Mouse (Mus musculus): Measurements from ENCODE around the gene Kras. TPM values are rescaled to one million over a fixed set of nuclear protein-coding genes. Genes with fewer than 3 reads are reported as not detected.

Kras gene
- polyA plus RNA-seq, 1 experiment from 2014 or later = 97.9 TPM

- Histone ChIP-seq H3K4me3 (ENCODE audit: low read length) (no peak overlapping the region), H3K27ac (ENCODE audit: low read depth, low read length) (no peak overlapping the region), H3K4me2 (replicated peaks; ENCODE audit: low read depth, low read length) (no peak overlapping the region), H3K36me3 (ENCODE audit: control insufficient read depth, insufficient read depth, low read length) (no peaks in the 10 kb centered on the region), H3K4me1 (ENCODE audit: control insufficient read depth, insufficient read depth, low read length) (no peaks in the 10 kb centered on the region), H3K9ac (ENCODE audit: low read depth, low read length) (no peak overlapping the region), H3K27me3 (ENCODE audit: control insufficient read depth, insufficient read depth, low read length) (no peaks in the 10 kb centered on the region), H3K9me3 (ENCODE audit: control insufficient read depth, low read length) (no peaks in the 10 kb centered on the region)
- 21% methylated on average over 2 of the region's 2 CpGs for WGBS
- ATAC-seq (ENCODE audit: low FRiP score, low TSS enrichment) = no peak
These were observed 6.6 kb upstream of the Kras start for GRCm38 (mm10) chr6:145256701-145257073.

- peak; percentile 49; the same call in 1 of the 2 replicates for ATAC-seq (ENCODE audit: low FRiP score, low TSS enrichment)
These were observed 6.1 kb upstream of the Kras start for GRCm38 (mm10) chr6:145255952-145256700.

GRCm38 (mm10) chr6:145250820-145251219 is 781 bp upstream of the Kras start:
- peak overlapping the region; percentile 95 for H3K4me3 ChIP-seq (ENCODE audit: low read length)
- H3K4me1 ChIP-seq (ENCODE audit: control insufficient read depth, insufficient read depth, low read length) = peaks cover 9% of the 10 kb centered on the region; the same call in 1 of the 2 replicates
- WGBS = 9% methylated on average over 16 of the region's 16 CpGs
- H3K27ac ChIP-seq (ENCODE audit: low read depth, low read length) = peak overlapping the region; percentile 69; the same call in 1 of the 2 replicates
- H3K9me3 ChIP-seq (ENCODE audit: control insufficient read depth, low read length) = no peaks in the 10 kb centered on the region
- no peak; the same call in 1 of the 2 replicates for ATAC-seq (ENCODE audit: low FRiP score, low TSS enrichment)
- H3K9ac ChIP-seq (ENCODE audit: low read depth, low read length) = peak overlapping the region; percentile 95
- H3K27me3 ChIP-seq (ENCODE audit: control insufficient read depth, insufficient read depth, low read length) = no peaks in the 10 kb centered on the region
- peaks cover 7% of the 10 kb centered on the region; the same call in 1 of the 2 replicates for H3K36me3 ChIP-seq (ENCODE audit: control insufficient read depth, insufficient read depth, low read length)
- peak overlapping the region; percentile 74 for H3K4me2 ChIP-seq (replicated peaks; ENCODE audit: low read depth, low read length)

More at GRCm38 (mm10) chr6:145255952-145256700, 6.1 kb upstream of the Kras start:
- no peak overlapping the region for H3K4me2 ChIP-seq (replicated peaks; ENCODE audit: low read depth, low read length)
- WGBS = 68% methylated on average over 13 of the region's 13 CpGs
- H3K9ac ChIP-seq (ENCODE audit: low read depth, low read length) = no peak overlapping the region
- no peaks in the 10 kb centered on the region for H3K4me1 ChIP-seq (ENCODE audit: control insufficient read depth, insufficient read depth, low read length)
- H3K27ac ChIP-seq (ENCODE audit: low read depth, low read length) = no peak overlapping the region
- no peaks in the 10 kb centered on the region for H3K36me3 ChIP-seq (ENCODE audit: control insufficient read depth, insufficient read depth, low read length)
- no peak overlapping the region for H3K4me3 ChIP-seq (ENCODE audit: low read length)
- no peaks in the 10 kb centered on the region for H3K27me3 ChIP-seq (ENCODE audit: control insufficient read depth, insufficient read depth, low read length)
- no peaks in the 10 kb centered on the region for H3K9me3 ChIP-seq (ENCODE audit: control insufficient read depth, low read length)

GRCm38 (mm10) chr6:145249291-145250184 is 501 bp downstream of the Kras start:
- Histone ChIP-seq H3K27me3 (ENCODE audit: control insufficient read depth, insufficient read depth, low read length) (no peaks in the 10 kb centered on the region), H3K4me1 (ENCODE audit: control insufficient read depth, insufficient read depth, low read length) (peaks cover 9% of the 10 kb centered on the region; the same call in 1 of the 2 replicates), H3K9ac (ENCODE audit: low read depth, low read length) (peak overlapping the region; percentile 95), H3K4me3 (ENCODE audit: low read length) (peak overlapping the region; percentile 95), H3K4me2 (replicated peaks; ENCODE audit: low read depth, low read length) (peak overlapping the region; percentile 66), H3K27ac (ENCODE audit: low read depth, low read length) (peak overlapping the region; percentile 69), H3K9me3 (ENCODE audit: control insufficient read depth, low read length) (no peaks in the 10 kb centered on the region), H3K36me3 (ENCODE audit: control insufficient read depth, insufficient read depth, low read length) (peaks cover 11% of the 10 kb centered on the region; the same call in 1 of the 2 replicates)
- peak; percentile 40 for ATAC-seq (ENCODE audit: low FRiP score, low TSS enrichment)
- WGBS = under 1% methylated on average over 88 of the region's 124 CpGs

GRCm38 (mm10) chr6:145247886-145248285 is 2.2 kb downstream of the Kras start:
- Histone ChIP-seq H3K36me3 (ENCODE audit: control insufficient read depth, insufficient read depth, low read length) (peaks cover 15% of the 10 kb centered on the region; the same call in 1 of the 2 replicates), H3K4me3 (ENCODE audit: low read length) (no peak overlapping the region), H3K27me3 (ENCODE audit: control insufficient read depth, insufficient read depth, low read length) (no peaks in the 10 kb centered on the region), H3K4me1 (ENCODE audit: control insufficient read depth, insufficient read depth, low read length) (peaks cover 9% of the 10 kb centered on the region; the same call in 1 of the 2 replicates), H3K9me3 (ENCODE audit: control insufficient read depth, low read length) (no peaks in the 10 kb centered on the region), H3K9ac (ENCODE audit: low read depth, low read length) (no peak overlapping the region), H3K27ac (ENCODE audit: low read depth, low read length) (no peak overlapping the region), H3K4me2 (replicated peaks; ENCODE audit: low read depth, low read length) (no peak overlapping the region; the same call in 1 of the 2 replicates)
- WGBS = 64% methylated on average over 3 of the region's 3 CpGs
- ATAC-seq (ENCODE audit: low FRiP score, low TSS enrichment) = no peak

GRCm38 (mm10) chr6:145246841-145247240 is 3.2 kb downstream of the Kras start:
- no peak overlapping the region for H3K9ac ChIP-seq (ENCODE audit: low read depth, low read length)
- H3K4me1 ChIP-seq (ENCODE audit: control insufficient read depth, insufficient read depth, low read length) = peaks cover 9% of the 10 kb centered on the region; the same call in 1 of the 2 replicates
- H3K4me3 ChIP-seq (ENCODE audit: low read length) = no peak overlapping the region
- no peak overlapping the region for H3K27ac ChIP-seq (ENCODE audit: low read depth, low read length)
- no peak for ATAC-seq (ENCODE audit: low FRiP score, low TSS enrichment)
- WGBS = 94% methylated on average over 5 of the region's 5 CpGs
- peaks cover 15% of the 10 kb centered on the region; the same call in 1 of the 2 replicates for H3K36me3 ChIP-seq (ENCODE audit: control insufficient read depth, insufficient read depth, low read length)
- H3K27me3 ChIP-seq (ENCODE audit: control insufficient read depth, insufficient read depth, low read length) = no peaks in the 10 kb centered on the region
- no peak overlapping the region for H3K4me2 ChIP-seq (replicated peaks; ENCODE audit: low read depth, low read length)
- H3K9me3 ChIP-seq (ENCODE audit: control insufficient read depth, low read length) = no peaks in the 10 kb centered on the region

- Histone ChIP-seq H3K4me1 (ENCODE audit: control insufficient read depth, insufficient read depth, low read length) (peaks cover 4% of the 10 kb centered on the region; the same call in 1 of the 2 replicates), H3K27me3 (ENCODE audit: control insufficient read depth, insufficient read depth, low read length) (no peaks in the 10 kb centered on the region), H3K36me3 (ENCODE audit: control insufficient read depth, insufficient read depth, low read length) (peaks cover 23% of the 10 kb centered on the region), H3K27ac (ENCODE audit: low read depth, low read length) (no peak overlapping the region), H3K9ac (ENCODE audit: low read depth, low read length) (no peak overlapping the region), H3K9me3 (ENCODE audit: control insufficient read depth, low read length) (no peaks in the 10 kb centered on the region), H3K4me2 (replicated peaks; ENCODE audit: low read depth, low read length) (no peak overlapping the region), H3K4me3 (ENCODE audit: low read length) (no peak overlapping the region)
- ATAC-seq (ENCODE audit: low FRiP score, low TSS enrichment) = no peak
- WGBS = 23% methylated on average over 1 of the region's 1 CpGs
These were observed 7.5 kb downstream of the Kras start for GRCm38 (mm10) chr6:145242521-145242920.

- Histone ChIP-seq H3K27ac (ENCODE audit: low read depth, low read length) (no peak overlapping the region), H3K9me3 (ENCODE audit: control insufficient read depth, low read length) (no peaks in the 10 kb centered on the region), H3K4me2 (replicated peaks; ENCODE audit: low read depth, low read length) (no peak overlapping the region), H3K4me1 (ENCODE audit: control insufficient read depth, insufficient read depth, low read length) (no peaks in the 10 kb centered on the region), H3K36me3 (ENCODE audit: control insufficient read depth, insufficient read depth, low read length) (peaks cover 20% of the 10 kb centered on the region), H3K4me3 (ENCODE audit: low read length) (no peak overlapping the region), H3K9ac (ENCODE audit: low read depth, low read length) (no peak overlapping the region), H3K27me3 (ENCODE audit: control insufficient read depth, insufficient read depth, low read length) (no peaks in the 10 kb centered on the region)
- ATAC-seq (ENCODE audit: low FRiP score, low TSS enrichment) = no peak
- 88% methylated on average over 6 of the region's 6 CpGs for WGBS
These were observed 9.8 kb downstream of the Kras start for GRCm38 (mm10) chr6:145240285-145240684.
